Mouse (Mus musculus) liver, postnatal 0 days (tissue): ENCODE data around the gene Ccno. TPM values are rescaled to one million over a fixed set of nuclear protein-coding genes. Genes with fewer than 3 reads are reported as not detected.
"Not testable (repeated sequence)": the region's sequence is repeated elsewhere in the genome, so short reads cannot be mapped to it uniquely, and the experiment has no call there.

Experiments
- ATAC-seq: fragments of 200-750 bp; cut with Nextera tagmentation; 2 replicates; pipeline ENCODE4 v1.8.0; 2017; ENCODE audit warnings: mild to moderate bottlenecking, moderate library complexity
- DNase-seq: peaks from one replicate; pipeline ENCODE4 v3.0.0-alpha.2; 2016
- H3K27ac ChIP-seq: fragments of 300-500 bp; sonication (generic); 2 replicates; pipeline ENCODE4 v1.5.1; 2014; ENCODE audit warnings: antibody characterized with exemption, moderate library complexity, mild to moderate bottlenecking, low read depth
- H3K27me3 ChIP-seq: fragments of 300-500 bp; sonication (generic); 2 replicates; pipeline ENCODE4 v1.6.1; 2014; ENCODE audit warnings: low read length, control low read depth, mixed read lengths; ENCODE audit not compliant: insufficient read depth
- H3K36me3 ChIP-seq: fragments of 300-500 bp; sonication (generic); replicated peaks from 2 replicates; pipeline ENCODE4 v1.6.1; 2014; ENCODE audit warnings: mild to moderate bottlenecking, control low read depth, low read length, moderate library complexity, mixed read lengths; ENCODE audit not compliant: insufficient read depth
- H3K4me1 ChIP-seq: fragments of 300-500 bp; sonication (generic); 2 replicates; pipeline ENCODE4 v1.6.1; 2014; ENCODE audit warnings: antibody characterized with exemption, mild to moderate bottlenecking, control low read depth; ENCODE audit not compliant: insufficient read depth
- H3K4me2 ChIP-seq: fragments of 300-500 bp; sonication (generic); 2 replicates; pipeline ENCODE4 v1.6.1; 2014; ENCODE audit warnings: low read depth, mild to moderate bottlenecking, low read length, moderate library complexity, mixed read lengths
- H3K4me3 ChIP-seq: fragments of 300-500 bp; sonication (generic); 2 replicates; pipeline ENCODE4 v1.5.1; 2014; ENCODE audit warnings: low read depth, low read length
- H3K9ac ChIP-seq: fragments of 300-500 bp; sonication (generic); replicated peaks from 2 replicates; pipeline ENCODE4 v1.6.1; 2014; ENCODE audit warnings: mild to moderate bottlenecking, moderate library complexity
- H3K9me3 ChIP-seq: fragments of 300-500 bp; sonication (generic); 2 replicates; pipeline ENCODE4 v1.6.1; 2016; ENCODE audit warnings: mild to moderate bottlenecking, control low read depth, low read length, mixed read lengths
- CTCF ChIP-seq: sonication (generic); IDR thresholded peaks from 2 replicates; pipeline ENCODE4 v1.5.1; 2016; ENCODE audit warnings: antibody characterized with exemption, low read depth
- EP300 ChIP-seq: IDR thresholded peaks from 2 replicates; pipeline ENCODE4 v1.6.1; 2016; ENCODE audit warnings: antibody characterized with exemption, low read depth, mild to moderate bottlenecking
- WGBS: fragments of 180-500 bp; shearing (Covaris S2); extraction: QIAGEN DNeasy Blood & Tissue Kit; methylation state at CpG from one replicate; pipeline ENCODE4 v1.1.7; 2014; ENCODE audit not compliant: insufficient replicate concordance; 5-methylcytosine and 5-hydroxymethylcytosine counted together
- polyA plus RNA-seq: library from polyadenylated mRNA; unstranded; fragments of >200 nt; fragmentation: Nextera tagmentation; extraction: Ambion mirVana; gene quantifications from 2 replicates; pipeline ENCODE4 v1.2.1, GENCODE M21; 2015

Ccno gene
- polyA plus RNA-seq, 1 experiment from 2014 or later: 0.58 TPM

DNA sequence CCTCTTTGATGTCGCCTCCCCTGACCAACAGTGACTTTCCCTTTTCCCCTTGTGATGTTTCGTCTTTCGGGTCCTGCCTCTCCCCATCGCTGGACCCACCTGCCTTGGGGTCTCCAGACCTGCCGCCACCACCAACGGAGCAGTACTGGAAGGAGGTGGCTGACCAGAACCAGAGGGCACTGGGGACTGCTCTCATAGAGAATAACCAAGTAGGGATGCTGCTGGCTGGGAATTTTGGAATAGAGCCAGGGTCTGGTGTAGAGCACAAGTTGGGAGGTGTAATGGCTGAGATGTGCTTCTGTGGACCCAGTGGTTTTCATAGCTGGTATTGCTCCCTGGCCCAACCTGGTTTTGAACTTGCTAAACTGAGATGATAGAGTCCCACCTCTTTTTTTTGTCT lies 9.8 kb downstream of the Ccno start:
- H3K9me3 ChIP-seq: no peaks in the 10 kb centered on the region
- no peak overlapping the region for H3K9ac ChIP-seq
- no peak for ATAC-seq
- TF ChIP-seq EP300 (no peak), CTCF (no peak)
- no peaks in the 10 kb centered on the region for H3K36me3 ChIP-seq
- no peak overlapping the region for H3K4me2 ChIP-seq
- no peak overlapping the region for H3K4me3 ChIP-seq
- H3K27me3 ChIP-seq: peaks cover 85% of the 10 kb centered on the region
- 67% methylated on average over 6 of the region's 6 CpGs for WGBS
- no peak overlapping the region for H3K27ac ChIP-seq
- no peak for DNase-seq
- H3K4me1 ChIP-seq: peaks cover 12% of the 10 kb centered on the region

DNA sequence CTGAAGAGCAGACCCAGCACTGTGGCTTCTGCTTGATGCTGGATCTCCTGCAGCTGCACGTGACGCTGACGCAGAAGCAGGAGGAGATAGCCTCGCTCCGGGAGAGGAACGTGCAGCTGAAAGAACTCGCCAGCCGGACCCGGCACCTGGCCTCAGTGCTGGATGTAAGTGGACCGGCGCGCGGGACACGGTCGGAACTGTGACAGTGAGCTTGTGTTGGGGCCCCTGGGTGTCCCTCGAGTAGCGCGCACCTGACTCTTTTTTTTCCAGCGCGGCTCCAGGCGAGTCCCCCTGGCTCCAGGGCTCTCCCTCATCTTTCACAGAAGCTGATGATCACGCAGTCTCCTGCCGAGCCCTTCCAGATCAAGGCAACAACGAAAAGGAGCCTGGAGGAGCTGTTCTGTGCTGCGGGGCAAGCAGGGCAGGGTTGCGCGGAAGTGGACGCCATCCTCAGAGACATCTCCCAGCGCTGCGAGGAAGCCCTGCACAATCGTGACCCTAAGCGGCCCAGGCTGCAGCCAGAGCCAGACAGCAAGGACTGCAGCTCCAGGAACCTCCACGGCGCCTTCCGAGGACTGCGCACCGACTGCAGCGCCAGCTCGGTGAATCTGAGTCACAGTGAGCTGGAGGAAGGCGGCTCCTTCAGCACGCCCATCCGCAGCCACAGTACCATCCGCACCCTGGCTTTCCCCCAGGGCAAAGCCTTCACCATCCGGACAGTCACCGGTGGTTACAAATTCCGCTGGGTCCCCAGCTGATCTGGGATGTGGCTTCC lies 11.0 kb downstream of the Ccno start:
- 2% methylated on average over 46 of the region's 46 CpGs for WGBS
- ATAC-seq: no peak
- peaks cover 9% of the 10 kb centered on the region for H3K4me1 ChIP-seq
- H3K9ac ChIP-seq: no peak overlapping the region
- peak overlapping the region; percentile 57 for H3K4me2 ChIP-seq
- DNase-seq: no peak
- H3K27ac ChIP-seq: no peak overlapping the region
- no peaks in the 10 kb centered on the region for H3K9me3 ChIP-seq
- H3K27me3 ChIP-seq: peaks cover 74% of the 10 kb centered on the region
- TF ChIP-seq EP300 (no peak), CTCF (no peak)
- no peaks in the 10 kb centered on the region for H3K36me3 ChIP-seq
- H3K4me3 ChIP-seq: peak overlapping the region; percentile 29

DNA sequence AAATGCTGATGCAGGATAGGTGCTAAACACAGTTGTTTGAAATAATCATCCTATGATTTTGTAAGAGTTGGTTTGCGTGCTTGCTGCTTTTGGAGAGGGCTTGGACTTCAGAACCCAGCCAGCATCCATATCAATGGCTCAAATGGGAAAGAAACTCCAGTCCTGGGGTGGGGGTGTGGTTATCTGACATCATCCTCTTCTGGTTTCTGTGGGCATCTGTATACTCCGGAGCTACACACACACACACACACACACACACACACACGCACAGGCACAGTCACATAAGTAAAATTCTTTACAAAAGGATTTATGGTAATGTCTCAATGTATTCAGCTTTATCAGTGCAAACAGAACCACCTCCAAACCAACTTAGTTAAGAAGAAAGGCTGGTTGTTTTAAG lies 12.5 kb downstream of the Ccno start:
- Histone ChIP-seq H3K9me3 (no peaks in the 10 kb centered on the region), H3K4me3 (no peak overlapping the region), H3K4me1 (peaks cover 3% of the 10 kb centered on the region; the same call in 1 of the 2 replicates), H3K9ac (no peak overlapping the region), H3K4me2 (no peak overlapping the region), H3K36me3 (no peaks in the 10 kb centered on the region), H3K27me3 (peaks cover 60% of the 10 kb centered on the region), H3K27ac (no peak overlapping the region)
- TF ChIP-seq EP300: no peak
- no peak for TF ChIP-seq CTCF
- DNase-seq (no peak), ATAC-seq (no peak)
- 63% methylated on average over 3 of the region's 3 CpGs for WGBS

DNA sequence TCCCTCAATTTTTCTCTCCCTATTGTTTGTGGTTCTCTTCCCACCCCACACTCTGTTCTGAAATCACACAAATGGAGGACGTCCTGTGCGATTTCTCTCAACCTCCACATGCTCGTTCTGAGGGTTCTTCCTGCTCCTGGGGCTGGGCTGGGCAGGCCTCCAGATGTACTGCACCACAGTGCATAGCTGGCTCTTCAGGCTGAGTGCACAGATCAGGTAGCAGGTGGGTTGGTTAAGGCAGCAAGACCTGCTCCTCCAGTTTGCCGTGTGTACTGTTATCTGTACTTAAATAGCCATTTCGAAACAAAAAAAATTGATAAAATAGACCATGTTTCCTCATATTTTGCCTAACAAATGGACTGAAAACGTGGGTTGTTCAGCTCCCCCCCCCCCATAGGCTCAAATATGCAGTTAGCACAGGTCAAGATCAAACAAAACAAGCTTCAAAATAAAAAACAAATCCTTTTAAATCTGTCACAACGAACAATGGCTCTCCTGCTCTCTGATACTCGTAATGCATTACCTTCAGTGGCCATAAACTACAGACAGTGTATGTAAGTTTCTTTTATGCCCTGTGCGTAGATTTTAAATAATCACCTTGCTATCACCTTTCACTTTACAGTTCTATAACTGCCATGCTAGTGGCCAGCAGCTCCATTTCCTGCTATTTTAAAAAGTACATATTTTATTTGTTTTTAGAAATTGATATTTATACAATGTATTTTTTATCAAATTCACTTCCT lies 13.1 kb downstream of the Ccno start:
- ATAC-seq (no peak), DNase-seq (no peak)
- Histone ChIP-seq H3K27ac (no peak overlapping the region), H3K4me3 (no peak overlapping the region), H3K9me3 (no peaks in the 10 kb centered on the region), H3K4me1 (peaks cover 3% of the 10 kb centered on the region; the same call in 1 of the 2 replicates), H3K27me3 (peaks cover 54% of the 10 kb centered on the region), H3K36me3 (no peaks in the 10 kb centered on the region), H3K9ac (no peak overlapping the region), H3K4me2 (no peak overlapping the region)
- WGBS: 53% methylated on average over 9 of the region's 9 CpGs
- no peak for TF ChIP-seq CTCF
- no peak for TF ChIP-seq EP300

DNA sequence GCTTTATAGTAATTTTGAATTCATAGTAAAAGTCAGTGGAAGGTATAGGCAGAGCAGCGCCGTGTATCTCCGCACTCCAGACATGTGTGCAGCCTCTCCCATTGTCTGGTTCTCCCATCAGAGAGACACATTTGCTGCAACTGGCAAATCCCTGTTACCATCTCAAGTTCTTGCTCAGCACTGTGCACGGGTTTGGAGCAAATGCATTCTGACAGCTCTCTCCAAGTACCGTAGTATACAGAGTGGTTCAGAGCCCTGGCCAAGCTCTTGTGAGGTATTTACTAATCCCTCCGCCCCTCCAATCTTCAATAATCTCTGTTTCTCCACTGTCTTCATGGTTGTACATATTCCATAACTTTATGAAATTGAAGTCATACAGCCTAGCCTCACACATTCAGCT lies 25.1 kb downstream of the Ccno start:
- Histone ChIP-seq H3K9ac (no peak overlapping the region), H3K4me3 (peak overlapping the region; percentile 53; the same call in 1 of the 2 replicates), H3K9me3 (no peaks in the 10 kb centered on the region), H3K4me1 (no peaks in the 10 kb centered on the region), H3K27me3 (no peaks in the 10 kb centered on the region), H3K4me2 (peak overlapping the region; percentile 68), H3K27ac (no peak overlapping the region), H3K36me3 (no peaks in the 10 kb centered on the region)
- ATAC-seq (no peak), DNase-seq (no peak)
- WGBS: 65% methylated on average over 6 of the region's 6 CpGs
- TF ChIP-seq CTCF: no peak
- no peak for TF ChIP-seq EP300

DNA sequence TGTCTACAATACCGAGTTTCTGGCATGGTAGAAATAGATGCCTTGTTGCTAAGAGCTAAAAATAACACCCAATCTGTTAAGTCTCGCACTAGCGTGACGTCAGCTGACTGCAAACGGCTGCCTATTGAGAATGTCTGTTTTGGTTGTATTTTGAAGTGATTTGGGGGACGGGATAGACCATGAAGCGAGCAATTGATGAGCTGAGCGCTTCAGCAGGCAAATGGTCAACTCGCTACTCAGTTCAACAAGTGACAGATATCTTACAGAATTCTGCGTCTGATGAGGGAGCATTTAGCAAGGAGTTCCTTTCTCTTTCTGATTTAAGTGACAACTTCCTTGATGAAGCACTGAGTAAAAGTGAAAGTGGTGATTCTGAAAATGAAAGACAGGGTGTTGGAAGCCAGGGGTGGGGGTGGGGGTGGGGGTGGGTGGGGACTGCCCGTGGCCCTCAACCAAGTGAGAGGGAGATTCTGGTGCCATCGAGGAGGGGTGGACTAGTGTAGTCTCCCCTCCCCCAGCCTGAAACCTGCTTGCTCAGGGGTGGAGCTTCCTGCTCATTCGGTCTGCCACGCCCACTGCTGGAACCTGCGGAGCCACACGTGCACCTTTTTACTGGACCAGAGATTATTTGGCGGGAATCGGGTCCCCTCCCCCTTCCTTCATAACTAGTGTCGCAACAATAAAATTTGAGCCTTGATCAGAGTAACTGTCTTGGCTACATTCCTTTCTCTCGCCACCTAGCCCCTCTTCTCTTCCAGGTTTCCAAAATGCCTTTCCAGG lies 25.8 kb downstream of the Ccno start:
- not testable (repeated sequence) for H3K27me3 ChIP-seq, H3K36me3 ChIP-seq, ATAC-seq, H3K4me1 ChIP-seq, H3K9me3 ChIP-seq, DNase-seq
- Histone ChIP-seq H3K27ac (0 out of 2 replicates have a peak overlapping the region, but pooled peaks have one; percentile 16), H3K9ac (peak overlapping the region; percentile 44; the same call in 1 of the 2 replicates), H3K4me2 (peak overlapping the region; percentile 68), H3K4me3 (peak overlapping the region; percentile 53)
- 25% methylated on average over 18 of the region's 20 CpGs for WGBS
